Mouse (Mus musculus): Measurements from ENCODE around the gene Col7a1.

Col7a1 gene

DNA sequence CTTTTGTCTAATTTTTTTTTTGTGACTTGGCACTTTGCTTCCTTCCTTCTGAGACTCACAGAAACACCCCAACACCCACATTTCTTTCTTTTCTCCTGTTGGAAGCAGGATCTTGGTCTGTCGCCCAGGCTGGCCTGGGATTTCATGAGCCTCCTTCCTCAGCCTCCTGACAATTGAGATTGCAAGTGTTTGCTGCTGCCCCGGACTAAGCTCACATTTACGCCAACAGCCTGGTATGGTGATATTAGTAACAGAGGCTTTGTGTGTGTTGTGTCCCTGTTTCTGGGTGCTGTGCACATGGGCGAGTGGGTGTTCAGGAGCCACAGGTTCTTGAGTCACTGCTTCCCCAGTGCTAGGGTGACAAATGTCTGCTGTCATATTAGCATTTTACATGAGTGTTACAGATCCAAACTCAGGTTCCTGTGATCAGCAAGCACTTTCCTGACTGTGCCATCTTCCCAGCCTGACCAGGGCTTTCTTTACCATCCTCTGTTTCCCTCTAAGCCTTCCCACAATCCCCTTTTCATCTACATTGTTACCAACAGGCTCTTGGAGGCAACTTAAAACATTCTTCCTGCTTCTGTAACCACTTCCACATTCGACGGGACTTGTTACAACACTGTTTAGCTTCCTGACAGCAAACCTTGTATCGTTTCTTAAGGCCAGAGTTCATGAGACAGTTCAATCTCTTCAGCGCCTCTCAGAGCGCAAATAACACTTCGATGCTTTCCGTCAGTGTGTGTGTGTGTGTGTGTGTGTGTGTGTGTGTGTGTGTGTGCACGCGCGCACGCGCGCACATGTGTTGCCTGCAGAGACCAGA is 69.7 kb downstream of the Col7a1 start:
- DNase-seq (ENCODE audit: low read depth): no peak

- DNase-seq (ENCODE audit: low read depth): no peak
Measured at GRCm38 (mm10) chr9:109027521-109027920, 74.1 kb downstream of the Col7a1 start.

GRCm38 (mm10) chr9:109028421-109028820 is 75.0 kb downstream of the Col7a1 start:
- DNase-seq (ENCODE audit: low read depth): no peak

DNA sequence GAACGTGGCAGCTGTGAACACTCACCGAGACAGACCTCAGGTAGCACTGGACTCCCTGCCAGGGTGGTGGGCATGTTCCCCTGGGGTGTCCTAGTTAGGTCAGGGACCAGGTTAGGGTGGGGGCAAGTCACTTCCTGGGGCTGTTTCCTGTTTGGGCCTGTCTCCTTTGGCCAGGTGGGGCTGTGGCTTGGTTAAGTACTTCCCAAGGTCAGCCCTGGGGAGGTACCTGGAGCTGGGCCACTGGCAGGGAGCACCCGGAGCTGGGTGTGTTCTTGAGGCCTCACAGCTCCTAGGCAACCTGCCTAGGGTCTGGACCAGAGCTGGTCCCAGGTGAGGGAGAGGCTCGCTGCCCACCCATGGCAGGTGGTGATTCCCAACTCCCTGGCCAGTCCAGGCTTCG is 75.5 kb downstream of the Col7a1 start:
- no peak for DNase-seq (ENCODE audit: low read depth)

DNA sequence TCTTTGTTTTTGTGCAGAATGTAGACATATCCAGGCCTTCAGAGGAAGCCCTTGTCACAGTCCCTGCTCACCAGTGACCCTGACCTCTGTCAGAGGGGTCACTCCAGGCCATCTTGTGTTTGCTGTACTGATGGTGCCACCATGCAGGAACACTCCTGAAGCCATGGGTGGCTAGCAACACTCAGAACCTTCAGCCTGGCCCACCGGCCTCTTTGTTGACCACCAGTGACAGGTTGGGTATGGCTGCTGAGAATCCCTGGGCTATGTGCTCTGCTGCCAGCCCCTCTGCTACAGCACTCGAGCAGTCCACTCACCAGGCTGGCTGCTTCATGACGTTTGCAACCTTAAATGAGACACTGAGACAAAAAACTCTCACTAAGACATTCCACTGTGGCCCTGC is 76.9 kb downstream of the Col7a1 start:
- DNase-seq (ENCODE audit: low read depth): no peak

- DNase-seq (ENCODE audit: low read depth): no peak
Measured at GRCm38 (mm10) chr9:109031001-109031400, 77.6 kb downstream of the Col7a1 start.

GRCm38 (mm10) chr9:109031686-109032085 is 78.3 kb downstream of the Col7a1 start:
- no peak for DNase-seq (ENCODE audit: low read depth)

DNA sequence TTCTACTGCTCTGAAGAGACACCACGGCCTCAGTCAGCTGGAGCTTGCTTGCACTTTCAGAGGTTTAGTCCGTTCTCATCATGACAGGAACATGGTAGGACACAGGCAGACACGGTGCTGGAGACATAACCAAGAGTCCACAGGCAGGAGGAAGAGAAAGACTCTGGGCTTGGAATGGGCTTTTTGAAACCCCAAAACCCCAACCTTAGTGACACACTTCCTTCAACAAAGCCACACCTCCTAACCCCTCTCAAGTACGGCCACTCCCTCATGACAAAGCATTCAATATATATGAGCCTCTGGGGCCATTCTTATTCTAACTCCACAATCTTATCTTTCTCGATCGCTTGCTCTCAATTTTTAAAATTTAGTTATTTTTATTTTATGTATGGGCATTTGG is 79.0 kb downstream of the Col7a1 start:
- no peak for DNase-seq (ENCODE audit: low read depth)

Data from fibroblast of lung, adult 2 months (primary cell).